Mouse (Mus musculus): ENCODE data around the gene Krtcap2. TPM values are rescaled to one million over a fixed set of nuclear protein-coding genes. Genes with fewer than 3 reads are reported as not detected.

Krtcap2 gene
- polyA plus RNA-seq, 1 experiment from 2014 or later, result 236 TPM

- ChIA-PET POLR2A (interaction anchor here (1.2 kb wide), 2 partner anchors 9 to 10 kb away, joined by 3 read pairs; no protein-coding TSS in a partner anchor), CTCF (interaction anchor here (1.4 to 5.0 kb wide), 3 partner anchors 9 to 23 kb away, joined by 5 to 25 read pairs (median 22); partner anchors contain the start of genes Efna1, Krtcap2 and Trim46)
- DNase-seq (ENCODE audit: low read depth, low spot score), result no peak
- ATAC-seq, result no peak
- peaks cover 20% of the 10 kb centered on the region for H3K27me3 ChIP-seq
- in situ Hi-C loops (cut with MboI; ENCODE audit: low pct_unique_long_range_greater_than_20kb), result no loop called here
- no peak for TF ChIP-seq CTCF (IDR thresholded peaks at IDR 0.05)
Measured at GRCm38 (mm10) chr3:89259076-89259475, 13.3 kb downstream of the Krtcap2 start, which contains the start of gene Dpm3. Dpm3 (plus strand) TSS chr3:89259358.

GRCm38 (mm10) chr3:89260211-89260610 is 14.4 kb downstream of the Krtcap2 start:
- DNase-seq (ENCODE audit: low read depth, low spot score) (no peak), ATAC-seq (no peak)
- ChIA-PET CTCF (no interaction called here), POLR2A (no interaction called here)
- in situ Hi-C loops (cut with MboI; ENCODE audit: low pct_unique_long_range_greater_than_20kb), result no loop called here
- H3K27me3 ChIP-seq, result peaks cover 20% of the 10 kb centered on the region
- no peak for TF ChIP-seq CTCF (IDR thresholded peaks at IDR 0.05)

- DNase-seq (ENCODE audit: low read depth, low spot score), result no peak
- in situ Hi-C loops (cut with MboI; ENCODE audit: low pct_unique_long_range_greater_than_20kb), result no loop called here
- no peak for TF ChIP-seq CTCF (IDR thresholded peaks at IDR 0.05)
Measured at GRCm38 (mm10) chr3:89262417-89262816, 16.7 kb downstream of the Krtcap2 start.

GRCm38 (mm10) chr3:89266439-89266893 is 20.7 kb downstream of the Krtcap2 start:
- no peaks in the 10 kb centered on the region for H3K27me3 ChIP-seq
- TF ChIP-seq CTCF (IDR thresholded peaks at IDR 0.05), result no peak
- CTCF ChIA-PET, result interaction anchor here (0.8 to 1.2 kb wide), 7 partner anchors 13 to 51 kb away, joined by 3 to 4 read pairs (median 3); partner anchors contain the start of genes Krtcap2 and Trim46
- POLR2A ChIA-PET, result interaction anchor here (0.5 to 5.1 kb wide), 5 partner anchors 12 to 151 kb away, joined by 3 to 31 read pairs (median 4); partner anchors contain the start of genes Krtcap2 and Trim46
- ATAC-seq, result peak; percentile 74
- in situ Hi-C loops (cut with MboI; ENCODE audit: low pct_unique_long_range_greater_than_20kb), result no loop called here
- DNase-seq (ENCODE audit: low read depth, low spot score), result no peak

More at GRCm38 (mm10) chr3:89262417-89262816, 16.7 kb downstream of the Krtcap2 start:
- ChIA-PET CTCF (interaction anchor here (1.1 to 1.4 kb wide), 2 partner anchors 10 to 11 kb away, joined by 4 read pairs; no protein-coding TSS in a partner anchor), POLR2A (no interaction called here)
- H3K27me3 ChIP-seq, result peaks cover 19% of the 10 kb centered on the region
- no peak for ATAC-seq

GRCm38 (mm10) chr3:89268916-89269315 is 23.1 kb downstream of the Krtcap2 start:
- no peak for DNase-seq (ENCODE audit: low read depth, low spot score)
- ATAC-seq, result no peak
- in situ Hi-C loops (cut with MboI; ENCODE audit: low pct_unique_long_range_greater_than_20kb), result no loop called here
- H3K27me3 ChIP-seq, result no peaks in the 10 kb centered on the region
- ChIA-PET CTCF (interaction anchor here (0.6 to 4.0 kb wide), 4 partner anchors 9 to 23 kb away, joined by 3 to 35 read pairs (median 3); partner anchors contain the start of genes Krtcap2 and Trim46), POLR2A (interaction anchor here (0.7 to 5.1 kb wide), 4 partner anchors 9 to 24 kb away, joined by 3 to 31 read pairs (median 4); no protein-coding TSS in a partner anchor)
- TF ChIP-seq CTCF (IDR thresholded peaks at IDR 0.05), result no peak

- H3K27me3 ChIP-seq, result no peaks in the 10 kb centered on the region
- peak; percentile 24 for ATAC-seq
- no peak for DNase-seq (ENCODE audit: low read depth, low spot score)
- ChIA-PET POLR2A (interaction anchor here (0.9 to 5.1 kb wide), 9 partner anchors 8 to 38 kb away, joined by 3 to 31 read pairs (median 3); partner anchors contain the start of genes Krtcap2 and Trim46), CTCF (interaction anchor here (1.1 to 4.0 kb wide), 5 partner anchors 12 to 29 kb away, joined by 3 to 35 read pairs (median 7); partner anchors contain the start of genes Krtcap2 and Trim46)
- no peak for TF ChIP-seq CTCF (IDR thresholded peaks at IDR 0.05)
- in situ Hi-C loops (cut with MboI; ENCODE audit: low pct_unique_long_range_greater_than_20kb), result no loop called here
Measured at GRCm38 (mm10) chr3:89270051-89270755, 24.4 kb downstream of the Krtcap2 start, which contains the start of gene Slc50a1. Slc50a1 (minus strand) TSS chr3:89270570.

GRCm38 (mm10) chr3:89270891-89271290 is 25.1 kb downstream of the Krtcap2 start:
- no peak for TF ChIP-seq CTCF (IDR thresholded peaks at IDR 0.05)
- H3K27me3 ChIP-seq, result no peaks in the 10 kb centered on the region
- peak; percentile 37 for ATAC-seq
- POLR2A ChIA-PET, result interaction anchor here (0.6 to 5.1 kb wide), 8 partner anchors 7 to 183 kb away, joined by 3 to 31 read pairs (median 4); partner anchors contain the start of genes Krtcap2 and Trim46
- CTCF ChIA-PET, result interaction anchor here (1.0 to 4.0 kb wide), 6 partner anchors 8 to 29 kb away, joined by 3 to 35 read pairs (median 6); partner anchors contain the start of genes Krtcap2 and Trim46
- in situ Hi-C loops (cut with MboI; ENCODE audit: low pct_unique_long_range_greater_than_20kb), result no loop called here
- no peak for DNase-seq (ENCODE audit: low read depth, low spot score)

- POLR2A ChIA-PET, result interaction anchor here (0.6 to 1.9 kb wide), 4 partner anchors 23 to 51 kb away, joined by 3 to 5 read pairs (median 4); partner anchors contain the start of gene Efna3
- H3K27me3 ChIP-seq, result no peaks in the 10 kb centered on the region
- in situ Hi-C loops (cut with MboI; ENCODE audit: low pct_unique_long_range_greater_than_20kb), result no loop called here
- ATAC-seq (no peak), DNase-seq (ENCODE audit: low read depth, low spot score) (no peak)
- no peak for TF ChIP-seq CTCF (IDR thresholded peaks at IDR 0.05)
- CTCF ChIA-PET, result interaction anchor here (0.9 to 4.0 kb wide), 7 partner anchors 8 to 40 kb away, joined by 3 to 35 read pairs (median 4); partner anchors contain the start of genes Efna1, Krtcap2 and Trim46
Measured at GRCm38 (mm10) chr3:89271760-89272159, 26.0 kb downstream of the Krtcap2 start.

GRCm38 (mm10) chr3:89276061-89276460 is 30.3 kb downstream of the Krtcap2 start:
- no peak for TF ChIP-seq CTCF (IDR thresholded peaks at IDR 0.05)
- in situ Hi-C loops (cut with MboI; ENCODE audit: low pct_unique_long_range_greater_than_20kb), result no loop called here
- no peak for ATAC-seq

More at GRCm38 (mm10) chr3:89276061-89276460, 30.3 kb downstream of the Krtcap2 start:
- no peaks in the 10 kb centered on the region for H3K27me3 ChIP-seq
- DNase-seq (ENCODE audit: low read depth, low spot score), result no peak
- ChIA-PET CTCF (no interaction called here), POLR2A (interaction anchor here (5.1 kb wide), 1 partner anchor 12 kb away, joined by 31 read pairs; no protein-coding TSS in a partner anchor)

All from Patski (cell line).